Mouse (Mus musculus) forebrain, embryonic 16.5 days (tissue): ENCODE data around the gene Ada. TPM values are rescaled to one million over a fixed set of nuclear protein-coding genes. Genes with fewer than 3 reads are reported as not detected.

Experiments
- ATAC-seq: fragments of 200-750 bp; cut with Nextera tagmentation; 2 replicates; pipeline ENCODE4 v1.8.0; 2017; ENCODE audit warnings: mild to moderate bottlenecking, moderate library complexity
- H3K27ac ChIP-seq: fragments of 300-500 bp; sonication (generic); 2 replicates; pipeline ENCODE4 v1.5.1; 2014; ENCODE audit warnings: low read length, control low read depth
- H3K27me3 ChIP-seq: fragments of 300-500 bp; sonication (generic); replicated peaks from 2 replicates; pipeline ENCODE4 v1.6.1; 2014; ENCODE audit warnings: low read length; ENCODE audit not compliant: control insufficient read depth, insufficient read depth
- H3K36me3 ChIP-seq: fragments of 300-500 bp; sonication (generic); 2 replicates; pipeline ENCODE4 v1.6.1; 2014; ENCODE audit not compliant: control insufficient read depth, insufficient read depth
- H3K4me1 ChIP-seq: fragments of 300-500 bp; sonication (generic); replicated peaks from 2 replicates; pipeline ENCODE4 v1.6.1; 2014; ENCODE audit warnings: low read length; ENCODE audit not compliant: control insufficient read depth, insufficient read depth
- H3K4me2 ChIP-seq: fragments of 300-500 bp; sonication (generic); 2 replicates; pipeline ENCODE4 v1.6.1; 2014; ENCODE audit warnings: mild to moderate bottlenecking, low read length, control low read depth
- H3K4me3 ChIP-seq: fragments of 300-500 bp; sonication (generic); replicated peaks from 2 replicates; pipeline ENCODE4 v1.5.1; 2014; ENCODE audit warnings: mild to moderate bottlenecking, low read length, control low read depth
- H3K9ac ChIP-seq: fragments of 300-500 bp; sonication (generic); replicated peaks from 2 replicates; pipeline ENCODE4 v1.6.1; 2014; ENCODE audit warnings: low read depth, low read length, control low read depth
- H3K9me3 ChIP-seq: fragments of 300-500 bp; sonication (generic); 2 replicates; pipeline ENCODE4 v1.6.1; 2016; ENCODE audit warnings: low read length; ENCODE audit not compliant: control insufficient read depth
- WGBS: fragments of 180-500 bp; shearing (Covaris S2); extraction: QIAGEN DNeasy Blood & Tissue Kit; methylation state at CpG from one replicate; pipeline ENCODE4 v1.1.7; 2014; 5-methylcytosine and 5-hydroxymethylcytosine counted together
- polyA plus RNA-seq: library from polyadenylated mRNA; unstranded; fragments of >200 nt; fragmentation: Nextera tagmentation; extraction: Ambion mirVana; gene quantifications from 2 replicates; pipeline ENCODE4 v1.2.1, GENCODE M21; 2015

Gene Ada
- polyA plus RNA-seq, 1 experiment from 2014 or later: 5.2 TPM

- Histone ChIP-seq H3K36me3 (no peaks in the 10 kb centered on the region), H3K9ac (no peak overlapping the region), H3K27me3 (no peaks in the 10 kb centered on the region), H3K4me3 (no peak overlapping the region), H3K4me2 (no peak overlapping the region), H3K4me1 (peaks cover 16% of the 10 kb centered on the region), H3K9me3 (no peaks in the 10 kb centered on the region), H3K27ac (peak overlapping the region; percentile 72)
- WGBS: 82% methylated on average over 5 of the region's 5 CpGs
- no peak for ATAC-seq
These were observed 63.8 kb downstream of the Ada start for GRCm38 (mm10) chr2:163686233-163686632.

GRCm38 (mm10) chr2:163685761-163686200 lies 64.3 kb downstream of the Ada start:
- 77% methylated on average over 6 of the region's 6 CpGs for WGBS
- Histone ChIP-seq H3K36me3 (no peaks in the 10 kb centered on the region), H3K4me3 (no peak overlapping the region), H3K27me3 (no peaks in the 10 kb centered on the region), H3K4me1 (peaks cover 16% of the 10 kb centered on the region), H3K9me3 (no peaks in the 10 kb centered on the region), H3K27ac (peak overlapping the region; percentile 72), H3K4me2 (no peak overlapping the region), H3K9ac (no peak overlapping the region)
- ATAC-seq: no peak; the same call in 1 of the 2 replicates

- WGBS: 50% methylated on average over 4 of the region's 4 CpGs
- Histone ChIP-seq H3K27ac (peak overlapping the region; percentile 37; the same call in 1 of the 2 replicates), H3K4me1 (peaks cover 13% of the 10 kb centered on the region), H3K27me3 (no peaks in the 10 kb centered on the region), H3K9ac (no peak overlapping the region), H3K9me3 (no peaks in the 10 kb centered on the region), H3K4me2 (no peak overlapping the region), H3K36me3 (no peaks in the 10 kb centered on the region), H3K4me3 (no peak overlapping the region)
- ATAC-seq: no peak
These were observed 64.8 kb downstream of the Ada start for GRCm38 (mm10) chr2:163685287-163685686.

GRCm38 (mm10) chr2:163682344-163682743 lies 67.7 kb downstream of the Ada start:
- no peak for ATAC-seq
- Histone ChIP-seq H3K27ac (no peak overlapping the region), H3K9ac (no peak overlapping the region), H3K36me3 (no peaks in the 10 kb centered on the region), H3K4me3 (no peak overlapping the region), H3K4me2 (no peak overlapping the region), H3K9me3 (no peaks in the 10 kb centered on the region), H3K27me3 (no peaks in the 10 kb centered on the region), H3K4me1 (peaks cover 10% of the 10 kb centered on the region)
- 88% methylated on average over 2 of the region's 2 CpGs for WGBS

- peaks cover 6% of the 10 kb centered on the region; the same call in 1 of the 2 replicates for H3K4me1 ChIP-seq
- H3K27me3 ChIP-seq: no peaks in the 10 kb centered on the region
- H3K4me3 ChIP-seq: no peak overlapping the region
- no peak for ATAC-seq
- H3K9me3 ChIP-seq: no peaks in the 10 kb centered on the region
- WGBS: 95% methylated on average over 3 of the region's 3 CpGs
- no peaks in the 10 kb centered on the region for H3K36me3 ChIP-seq
- no peak overlapping the region for H3K9ac ChIP-seq
- H3K27ac ChIP-seq: no peak overlapping the region
- H3K4me2 ChIP-seq: no peak overlapping the region
These were observed 73.3 kb downstream of the Ada start for GRCm38 (mm10) chr2:163676745-163677144.

Other genes starting within 250 kb of the Ada start
- gene Hnf4a, start 243.4 kb downstream of the Ada start, polyA plus RNA-seq: 0.08 TPM in 1 of 2 replicates, not detected in the other
- 44.1 and 46.4 TPM in 2 replicates for gene Ttpal, start 147.9 kb downstream of the Ada start, polyA plus RNA-seq
- gene Serinc3, start 105.1 kb downstream of the Ada start, polyA plus RNA-seq: 31.4 and 34.3 TPM in 2 replicates
- 153 and 159 TPM in 2 replicates for gene Pkig, start 91.9 kb downstream of the Ada start, polyA plus RNA-seq
- 0.15 and 0.27 TPM in 2 replicates for gene Ccn5, start 70.6 kb upstream of the Ada start, polyA plus RNA-seq
- not detected in 2 replicates for gene Kcnk15, start 103.4 kb upstream of the Ada start, polyA plus RNA-seq
- gene Rims4, start 168.4 kb upstream of the Ada start, polyA plus RNA-seq: 7.0 and 9.8 TPM in 2 replicates
- 453 and 463 TPM in 2 replicates for gene Ywhab, start 244.7 kb upstream of the Ada start, polyA plus RNA-seq